Mouse (Mus musculus): ENCODE data around the gene Piezo1.

Gene Piezo1

DNA sequence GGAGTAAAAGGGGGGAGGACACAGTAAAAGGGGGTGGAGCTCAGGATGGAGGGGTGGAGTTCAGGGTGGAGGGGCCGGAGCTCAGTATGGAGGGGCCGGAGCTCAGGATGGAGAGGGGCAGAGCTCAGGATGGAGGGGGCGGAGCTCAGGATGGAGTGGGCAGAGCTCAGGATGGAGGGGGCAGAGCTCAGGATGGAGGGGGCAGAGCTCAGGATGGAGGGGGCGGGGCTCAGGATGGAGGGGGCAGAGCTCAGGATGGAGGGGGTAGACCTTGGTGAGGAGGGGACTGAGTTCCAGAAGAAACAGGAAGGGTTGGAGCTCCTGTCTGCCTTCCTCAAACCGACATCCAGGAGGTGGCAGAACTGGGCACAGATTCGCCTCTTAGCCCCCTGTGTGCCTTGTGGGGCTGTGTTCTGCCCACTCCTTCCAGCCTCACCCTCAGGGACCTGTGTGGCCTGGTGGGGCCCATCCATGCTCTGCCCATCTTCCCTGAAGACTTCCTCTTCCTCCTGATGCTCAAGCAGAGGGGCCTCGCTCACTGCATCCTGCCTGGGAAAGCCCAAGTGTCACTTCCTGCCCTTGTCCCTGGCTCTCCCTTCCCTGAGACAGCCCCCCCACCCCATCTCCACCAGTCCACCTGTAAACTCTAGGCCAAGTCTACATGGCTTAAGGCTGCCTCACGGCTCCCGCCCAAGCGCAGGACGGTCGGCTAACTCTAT lies 54.0 kb downstream of the Piezo1 start:
- DNase-seq (ENCODE audit: low read depth, low spot score) = peak; percentile 55

DNA sequence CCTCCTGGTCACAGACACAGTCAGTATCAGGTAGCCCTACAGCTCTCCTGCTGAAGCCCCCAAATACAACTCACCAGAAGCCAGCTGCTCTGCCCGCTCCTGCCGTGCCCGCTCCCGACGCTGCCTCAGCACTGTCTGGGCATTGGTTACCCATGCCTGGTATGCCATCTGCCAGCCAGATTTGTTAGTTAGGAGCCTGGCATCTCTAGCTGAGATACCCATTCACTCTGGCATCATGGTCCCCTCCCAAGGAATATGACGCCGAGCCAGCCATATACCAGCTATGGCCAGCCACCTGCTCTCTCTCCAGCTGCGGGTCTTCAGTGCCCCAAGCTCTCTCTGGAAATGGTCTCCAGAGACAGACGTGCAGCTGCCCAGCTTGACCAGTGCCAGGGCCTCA lies 62.7 kb downstream of the Piezo1 start:
- DNase-seq (ENCODE audit: low read depth, low spot score) = no peak

DNA sequence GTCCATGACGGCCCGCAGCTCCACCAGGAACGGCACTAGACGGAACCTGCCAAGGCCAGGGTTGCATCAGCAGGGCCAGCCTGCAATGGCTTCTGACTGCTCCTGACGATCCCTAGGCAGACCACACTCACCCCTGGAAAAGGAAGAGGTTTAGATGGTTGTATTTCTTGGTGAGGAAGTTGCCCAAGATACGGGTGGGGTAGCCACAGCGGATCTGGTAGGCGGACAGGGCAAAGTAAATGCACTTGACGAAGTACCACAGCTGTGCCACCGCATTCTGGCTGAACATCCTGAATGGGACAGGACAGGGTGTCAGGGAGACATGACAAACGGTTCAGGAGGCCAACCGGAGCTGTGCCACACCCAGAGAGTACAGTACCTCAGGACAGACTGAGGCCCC lies 66.3 kb downstream of the Piezo1 start:
- no peak for DNase-seq (ENCODE audit: low read depth, low spot score)

DNA sequence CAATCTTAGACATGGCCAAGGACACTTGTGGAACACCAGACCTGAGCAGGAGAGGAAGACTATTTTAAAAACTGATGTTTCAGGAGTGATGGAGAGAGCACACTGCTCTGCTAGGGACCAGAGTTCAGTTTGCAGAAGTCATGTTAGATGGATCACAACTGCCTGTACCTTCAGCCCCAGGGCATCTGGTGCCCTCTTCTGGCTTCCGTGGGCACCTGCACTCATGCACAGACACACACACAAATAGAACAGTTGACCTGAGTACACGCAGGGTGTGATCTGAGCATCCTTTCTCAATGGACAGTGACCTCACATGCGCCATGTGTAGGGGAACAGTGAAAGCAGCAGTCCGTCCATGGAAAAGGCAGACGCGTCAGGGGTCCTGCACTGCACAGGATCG lies 67.3 kb downstream of the Piezo1 start:
- peak; percentile 61 for DNase-seq (ENCODE audit: low read depth, low spot score)

DNA sequence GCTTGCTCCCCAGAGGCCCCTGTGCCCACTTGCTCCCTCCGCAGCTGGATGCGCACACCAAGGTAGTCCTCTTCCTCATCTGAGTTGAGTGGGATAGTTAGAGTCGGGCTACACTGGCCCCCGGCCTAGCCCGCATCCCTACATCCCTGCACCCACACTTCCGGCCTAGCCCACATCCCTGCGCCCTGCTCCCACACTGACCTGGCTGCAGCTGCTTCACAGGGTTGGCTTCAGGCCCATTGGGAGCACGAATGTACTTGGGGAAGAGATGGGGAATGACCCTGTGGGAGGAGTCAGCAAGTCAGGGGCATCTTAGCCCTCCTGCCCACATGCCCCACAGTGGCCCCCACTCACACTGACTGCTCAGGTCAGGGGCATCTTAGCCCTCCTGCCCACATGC lies 68.7 kb downstream of the Piezo1 start:
- DNase-seq (ENCODE audit: low read depth, low spot score) = no peak

DNA sequence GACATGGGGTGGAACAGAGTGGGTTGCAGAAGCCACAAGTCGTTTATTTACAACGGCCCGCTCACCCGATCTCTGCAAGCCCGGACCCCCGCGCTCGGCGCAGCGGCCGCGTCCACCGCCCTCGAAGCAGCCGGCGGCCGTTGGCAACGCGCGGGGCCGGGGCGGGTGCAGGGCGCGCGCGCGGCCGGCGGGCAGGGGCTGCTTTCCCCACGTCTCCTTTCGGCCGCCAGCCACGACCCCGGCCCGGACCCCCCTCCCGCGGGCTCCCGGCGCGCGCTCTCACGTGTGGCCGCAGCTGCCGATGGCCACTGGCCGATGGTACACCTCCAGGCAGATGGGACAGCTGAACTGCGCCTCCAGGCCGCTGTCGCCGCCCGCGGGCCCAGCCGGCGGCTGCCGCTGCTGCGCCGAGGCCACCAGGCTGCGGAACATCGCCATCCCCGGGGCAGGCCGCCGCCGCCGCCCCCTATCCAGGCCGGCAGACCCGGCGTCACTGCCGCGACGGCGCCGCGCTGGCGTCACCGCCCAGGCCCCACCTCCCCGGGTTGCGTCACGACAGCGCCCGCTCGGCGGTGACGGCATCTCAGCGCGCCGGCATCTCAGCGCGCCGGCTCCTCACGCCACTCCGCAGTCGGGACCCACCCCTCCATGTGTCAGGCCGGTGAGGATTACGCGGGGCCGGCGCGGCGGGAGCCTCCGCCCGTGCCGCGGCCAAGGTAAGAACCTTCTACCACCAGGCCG lies 75.4 kb downstream of the Piezo1 start, which contains the start of the genes Rnf166 and Ctu2:
TSS of gene Rnf166 (minus strand) at position 485 of the 741 bp plus-strand sequence.
TSS of gene Ctu2 (plus strand) at position 564 of the 741 bp plus-strand sequence.
- peak; percentile 94 for DNase-seq (ENCODE audit: low read depth, low spot score)

DNA sequence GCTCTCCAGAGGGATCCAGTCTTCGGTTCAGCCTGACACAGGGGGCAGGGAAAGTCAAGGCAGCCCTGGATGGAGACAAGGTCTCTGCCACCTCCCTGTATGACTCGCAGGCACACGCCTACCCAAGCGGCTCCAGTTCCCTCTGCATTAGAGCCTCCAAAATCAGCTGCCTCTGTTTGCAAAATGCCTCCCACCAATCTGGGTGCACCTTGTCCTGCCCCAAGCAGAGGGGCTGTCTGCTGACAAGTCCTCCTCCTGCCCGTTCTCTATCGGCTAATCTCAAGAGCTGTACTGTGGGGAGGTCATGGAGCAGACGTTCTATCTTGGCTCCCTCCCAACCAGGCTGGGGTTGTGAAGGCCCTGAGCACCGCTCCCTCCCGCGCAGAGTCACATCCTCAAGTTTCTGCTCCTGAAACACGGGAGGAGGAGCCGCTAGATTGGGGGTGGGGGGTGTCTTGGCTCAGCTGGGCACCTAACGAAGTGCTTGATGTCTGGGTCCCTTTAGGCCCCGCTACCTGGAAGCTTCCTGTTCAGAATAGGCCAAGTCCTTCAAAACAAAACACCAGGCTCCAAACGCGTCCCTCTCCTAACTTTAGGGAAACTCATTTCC lies 76.1 kb downstream of the Piezo1 start:
- DNase-seq (ENCODE audit: low read depth, low spot score) = no peak

DNA sequence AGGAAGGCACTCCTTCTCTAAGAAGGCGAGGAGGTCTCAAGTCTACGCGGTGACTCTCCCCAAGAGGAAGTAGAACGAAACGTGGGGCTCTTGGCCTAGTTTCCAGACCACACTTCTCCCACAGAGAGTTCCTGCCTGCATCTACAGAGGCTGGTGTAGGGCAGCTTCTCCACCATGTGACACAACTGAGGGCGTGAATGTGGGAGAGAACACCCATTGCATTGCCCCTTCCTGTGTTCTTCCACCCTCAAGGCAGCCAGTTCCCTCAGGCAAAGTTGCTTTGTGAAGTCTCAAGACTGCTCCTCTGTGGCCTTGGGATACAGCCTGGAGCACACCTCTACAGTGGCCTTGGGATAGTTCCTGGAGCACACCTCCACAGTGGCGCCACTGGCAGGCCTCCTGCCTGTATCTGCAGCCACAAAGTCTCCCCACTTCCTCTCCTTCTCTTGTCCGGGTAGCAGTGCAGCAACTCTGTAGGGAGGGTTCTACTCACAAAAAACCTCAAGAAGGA lies 77.2 kb downstream of the Piezo1 start:
- DNase-seq (ENCODE audit: low read depth, low spot score) = peak; percentile 43

DNA sequence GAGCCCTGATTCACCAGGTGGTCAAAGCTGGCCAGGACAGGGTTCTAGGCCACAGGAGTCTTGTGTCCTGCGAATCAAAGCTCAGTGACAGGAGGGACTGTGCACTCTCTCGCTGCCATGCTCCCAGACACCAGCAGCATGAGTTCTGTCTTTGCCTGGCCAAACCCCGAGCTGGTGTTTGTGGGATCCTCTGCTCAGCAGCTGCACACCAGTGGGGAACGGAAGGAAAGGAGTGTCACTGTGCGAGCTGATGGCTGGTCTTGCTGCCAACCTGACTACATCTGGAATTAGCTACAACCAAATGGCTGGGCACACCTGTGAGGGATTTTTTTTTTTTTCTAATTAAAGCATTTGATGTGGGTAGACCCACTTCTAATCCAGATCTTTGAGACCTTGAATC lies 80.4 kb downstream of the Piezo1 start:
- DNase-seq (ENCODE audit: low read depth, low spot score) = no peak

DNA sequence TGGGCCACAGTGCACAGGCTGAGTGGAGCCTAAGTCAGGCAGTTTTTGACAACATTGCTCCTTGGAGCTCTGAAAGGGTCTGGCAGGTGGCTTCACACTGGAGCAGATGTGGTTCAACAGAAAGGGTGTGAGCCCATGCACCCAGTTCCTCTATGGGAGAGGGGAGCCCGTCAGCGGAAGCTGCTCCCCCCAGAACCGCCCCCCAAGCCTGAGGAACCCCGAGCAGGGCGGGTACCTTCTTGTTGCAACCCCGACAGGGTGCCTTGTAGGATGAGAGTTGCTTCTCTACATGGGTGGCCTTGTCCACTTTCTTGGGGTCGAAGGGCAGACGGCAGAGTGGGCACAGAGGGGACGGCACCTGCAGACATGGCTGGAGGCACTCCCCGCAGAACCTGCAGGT lies 81.2 kb downstream of the Piezo1 start:
- DNase-seq (ENCODE audit: low read depth, low spot score) = no peak

DNA sequence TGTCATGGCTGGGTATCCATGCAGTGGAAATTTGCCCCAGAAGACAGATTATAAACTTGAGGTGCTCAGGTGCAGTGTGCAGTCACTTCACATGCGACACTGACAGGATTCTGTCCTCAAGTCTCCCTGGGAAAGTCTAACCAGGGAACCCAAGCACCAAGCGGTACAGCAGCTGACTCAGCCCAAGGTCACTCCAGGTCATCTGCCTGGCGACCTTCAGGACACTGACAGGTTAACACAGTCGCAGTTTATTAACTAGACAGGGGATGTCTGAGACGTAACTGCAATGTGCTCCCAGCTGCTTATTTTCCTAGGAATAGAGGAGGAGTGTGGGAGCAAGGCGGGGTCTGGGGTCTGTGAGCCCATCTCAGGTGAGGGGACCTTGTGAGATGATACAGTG lies 81.7 kb downstream of the Piezo1 start:
- DNase-seq (ENCODE audit: low read depth, low spot score) = no peak

DNA sequence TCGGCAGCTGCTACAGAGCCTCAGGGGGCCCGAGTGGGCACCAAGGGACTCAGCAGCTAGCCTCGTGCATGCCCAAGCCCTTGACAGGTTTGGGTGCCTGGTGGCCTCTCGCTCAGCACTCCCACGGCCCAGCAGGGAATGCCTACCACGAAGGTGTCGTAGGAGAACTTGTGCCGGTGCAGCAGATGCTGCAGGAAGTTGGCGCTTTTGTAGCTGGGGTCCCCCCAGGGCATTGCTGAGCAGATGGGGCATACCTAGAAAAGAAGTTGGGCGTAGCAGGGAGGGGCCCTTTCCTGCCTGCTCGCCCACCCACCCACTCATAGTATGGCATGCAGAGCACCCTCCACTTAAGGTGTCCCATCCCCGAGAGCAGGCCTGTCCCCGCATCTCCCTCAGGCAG lies 83.3 kb downstream of the Piezo1 start:
- no peak for DNase-seq (ENCODE audit: low read depth, low spot score)

DNA sequence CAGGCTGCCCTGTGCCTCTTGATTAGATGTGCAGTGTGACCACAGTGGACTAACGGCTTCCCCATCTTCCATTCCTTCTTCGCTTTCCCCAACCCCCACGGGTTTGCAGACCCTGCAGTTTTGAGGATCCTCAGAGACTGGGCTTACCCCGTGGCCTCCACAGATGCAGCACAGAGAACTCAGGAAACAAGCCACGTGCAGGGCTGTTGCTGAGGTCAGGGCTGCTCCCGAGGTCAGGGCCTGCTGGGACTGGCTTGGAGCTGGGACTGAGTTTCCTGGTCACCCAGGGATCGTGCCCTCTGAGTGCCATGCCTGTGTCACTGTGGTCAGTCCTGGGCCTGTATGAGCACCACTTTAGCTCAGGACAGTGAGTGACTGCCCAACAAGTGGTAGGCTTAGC lies 86.1 kb downstream of the Piezo1 start:
- DNase-seq (ENCODE audit: low read depth, low spot score) = no peak

DNA sequence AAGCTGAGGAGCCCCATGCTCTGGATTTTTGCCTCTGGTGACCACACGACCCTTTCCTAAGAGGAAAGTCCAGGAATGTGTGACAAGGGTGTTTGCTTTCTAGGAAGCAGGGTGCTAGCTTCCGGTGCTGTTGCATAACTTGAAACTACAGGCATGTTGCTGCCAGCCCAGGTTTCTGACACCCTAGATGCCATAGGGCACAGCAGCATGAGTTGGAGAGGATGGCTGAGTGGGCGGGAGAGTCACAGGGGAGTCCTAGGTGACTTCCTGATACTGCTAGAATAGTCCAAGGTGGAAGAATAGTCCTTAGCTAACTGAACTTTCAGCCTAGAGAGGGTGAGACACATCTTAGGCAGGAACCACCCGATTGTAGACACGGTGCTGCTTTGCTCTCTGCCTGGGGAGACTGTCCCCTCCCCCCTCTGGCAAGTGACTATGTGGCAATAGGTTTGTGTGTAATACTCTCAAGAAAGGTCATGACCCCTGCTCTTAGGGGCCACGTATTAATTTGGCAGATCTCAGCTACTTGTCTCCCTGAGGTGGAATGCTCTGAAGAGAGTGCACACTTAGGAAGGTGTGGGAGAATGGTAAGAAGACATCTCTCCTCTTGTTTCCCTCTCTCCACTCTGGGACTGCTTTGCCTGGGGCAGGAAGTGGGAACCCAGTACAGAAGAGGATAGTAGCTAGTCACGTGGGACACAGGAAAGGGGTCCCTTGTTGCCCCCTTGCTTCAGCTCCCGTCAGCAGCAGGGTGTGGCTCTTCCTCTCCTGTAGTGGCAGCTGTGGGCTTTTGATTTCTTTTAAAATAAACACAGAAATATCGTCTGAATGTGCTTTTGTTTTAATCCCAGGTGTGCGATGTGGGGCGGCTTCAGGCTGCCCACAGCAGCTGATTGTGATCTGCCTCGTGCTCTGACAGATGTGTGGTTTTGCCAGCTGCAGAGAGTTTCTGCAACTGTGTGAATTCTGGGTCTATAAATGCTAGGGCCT lies 87.2 kb downstream of the Piezo1 start:
- no peak for DNase-seq (ENCODE audit: low read depth, low spot score)

DNA sequence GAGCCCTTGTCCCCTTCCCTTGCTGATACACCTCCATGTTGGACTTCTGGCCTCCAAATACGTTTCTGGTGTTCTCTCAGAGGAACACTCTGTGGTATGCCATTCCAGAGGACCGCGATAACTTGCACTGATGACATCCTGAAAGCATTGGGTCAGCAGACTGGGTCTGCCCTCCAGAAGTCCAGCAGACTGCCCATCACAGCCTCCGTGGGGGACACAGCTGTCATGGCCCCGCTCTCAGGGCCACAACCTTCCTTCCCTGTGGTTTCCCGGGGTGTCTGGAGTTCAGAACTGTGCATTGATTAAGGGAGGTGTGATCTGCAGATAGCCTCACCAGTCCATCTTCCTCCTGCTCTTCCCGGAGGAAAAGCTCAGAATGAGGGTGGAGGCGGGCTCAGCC lies 88.6 kb downstream of the Piezo1 start:
- DNase-seq (ENCODE audit: low read depth, low spot score) = no peak

DNA sequence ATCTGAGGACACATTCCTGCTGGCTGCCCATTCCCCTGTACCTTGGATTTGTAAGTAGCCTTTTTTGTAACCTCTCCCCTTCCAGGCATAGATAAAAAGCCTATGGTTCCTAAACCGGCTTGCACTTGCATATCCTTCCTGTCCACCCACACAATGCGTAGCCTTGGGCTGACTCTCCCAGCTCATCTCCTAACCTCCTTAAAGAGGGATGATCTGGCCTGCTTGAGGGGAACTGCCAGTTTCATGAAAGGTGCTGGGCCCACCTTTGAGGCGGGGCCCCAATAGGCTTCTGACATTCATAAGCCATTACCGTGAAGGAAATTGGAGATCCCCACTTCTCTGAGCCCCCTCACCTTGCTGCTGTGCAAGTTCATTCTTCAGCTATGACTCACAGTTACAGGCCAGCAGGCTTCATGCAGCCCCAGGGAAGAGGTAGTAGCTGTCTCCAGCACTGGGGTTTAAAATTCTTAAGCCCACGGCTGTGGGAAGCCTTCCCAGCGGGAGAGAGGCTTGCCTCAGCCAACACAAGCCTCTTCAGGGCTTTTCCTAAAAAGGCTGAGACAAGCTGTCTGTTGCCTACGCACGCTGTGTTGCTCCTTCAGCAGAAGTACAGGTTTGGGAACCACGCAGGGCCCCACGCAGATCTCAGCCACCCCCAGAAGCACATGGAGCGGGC lies 89.5 kb downstream of the Piezo1 start:
- no peak for DNase-seq (ENCODE audit: low read depth, low spot score)

DNA sequence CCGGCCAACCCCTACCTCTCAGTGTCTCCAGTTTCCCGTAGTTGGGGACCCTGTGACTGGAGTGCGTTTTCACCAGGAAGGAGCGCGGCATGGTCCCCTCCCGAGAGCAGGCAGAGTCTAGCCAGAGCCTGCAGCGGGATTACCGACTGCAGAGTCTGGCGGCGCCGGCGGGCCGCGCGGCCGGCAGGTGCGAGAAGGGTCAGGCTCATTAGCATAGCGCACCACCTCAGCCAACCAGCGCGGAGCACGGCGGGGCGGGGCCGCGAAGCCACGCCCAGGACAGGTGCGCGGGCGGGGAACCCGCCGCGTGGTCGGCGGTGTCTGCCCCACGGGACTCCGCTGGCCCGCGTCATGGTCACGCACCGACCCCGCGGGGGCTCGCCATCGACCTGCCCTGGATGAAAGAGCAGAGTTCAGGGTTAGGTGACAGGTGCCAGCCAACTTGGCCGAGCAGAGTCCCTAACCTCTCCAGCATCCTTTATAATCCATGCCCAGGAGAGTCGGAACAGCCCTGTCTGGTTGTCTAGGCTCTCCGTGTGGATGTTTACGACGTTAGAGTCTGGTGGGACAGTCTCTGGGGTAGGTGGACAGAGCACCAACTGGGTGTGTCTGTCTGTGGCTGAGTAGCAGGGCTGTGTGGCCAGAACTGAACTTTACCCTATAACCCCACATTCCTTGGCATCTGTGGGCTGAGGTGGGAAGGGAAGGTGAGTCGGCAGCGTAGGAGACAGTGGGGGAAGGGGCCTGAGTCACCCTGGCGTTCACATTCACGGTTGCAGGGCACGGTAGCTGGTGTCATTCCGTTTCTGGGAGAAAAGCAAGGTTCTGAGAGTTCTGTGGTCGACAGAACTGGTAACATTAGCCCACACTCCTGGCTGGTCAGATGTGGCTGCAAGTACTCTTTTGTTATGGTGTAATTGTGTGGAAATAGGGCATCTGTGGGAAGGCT lies 90.3 kb downstream of the Piezo1 start, which contains the start of gene Snai3:
TSS of gene Snai3 (minus strand) at position 210 of the 949 bp plus-strand sequence.
- peak; percentile 74 for DNase-seq (ENCODE audit: low read depth, low spot score)

DNA sequence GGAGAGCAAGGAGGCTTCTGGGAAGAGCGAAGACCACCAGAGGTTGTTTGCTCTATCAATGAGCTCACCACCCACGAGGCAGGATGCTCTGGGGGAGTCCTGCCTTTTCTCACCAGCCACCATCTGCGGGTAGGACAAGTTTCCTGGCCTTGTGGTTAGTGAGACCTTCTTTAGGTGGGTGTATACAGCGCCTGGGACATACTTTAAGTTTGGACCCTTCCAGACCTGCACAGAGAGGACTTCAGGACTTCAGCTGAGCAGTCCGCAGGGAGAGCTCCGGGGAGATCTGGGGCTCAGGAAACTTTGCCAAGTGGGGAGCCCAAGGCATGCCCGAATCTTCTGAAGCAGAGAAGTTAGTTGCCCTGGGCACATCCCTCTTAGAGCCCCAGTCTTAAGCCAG lies 91.1 kb downstream of the Piezo1 start:
- DNase-seq (ENCODE audit: low read depth, low spot score) = no peak

DNA sequence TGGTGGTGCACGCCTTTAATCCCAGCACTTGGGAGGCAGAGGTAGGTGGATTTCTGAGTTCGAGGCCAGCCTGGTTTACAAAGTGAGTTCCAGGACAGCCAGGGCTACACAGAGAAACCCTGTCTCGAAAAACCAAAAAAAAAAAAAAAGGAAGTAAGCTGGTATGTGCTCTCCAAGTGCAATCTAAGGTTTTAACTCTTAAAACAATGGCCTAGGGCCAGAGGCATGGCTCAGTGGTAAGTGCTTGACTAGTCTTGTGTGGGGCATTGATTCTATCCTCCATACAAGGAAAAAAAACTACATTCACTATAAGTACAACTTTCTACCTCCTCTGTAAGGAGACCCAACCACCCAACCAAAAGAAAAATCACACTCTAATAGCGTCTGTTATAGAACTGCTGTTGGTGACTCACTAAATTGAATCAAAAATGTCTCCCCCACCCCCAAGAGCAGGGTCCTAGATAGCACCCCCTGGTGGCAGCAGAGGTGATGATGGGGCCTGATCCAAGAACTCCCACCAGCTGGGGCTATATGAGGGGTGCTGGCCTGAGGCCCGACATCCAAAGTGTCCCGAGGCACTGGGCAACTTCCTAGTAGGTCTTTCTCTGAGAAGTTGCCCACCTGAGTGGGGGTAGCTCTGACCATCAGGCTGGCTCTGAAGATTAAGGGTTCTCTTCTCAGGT lies 91.8 kb downstream of the Piezo1 start:
- DNase-seq (ENCODE audit: low read depth, low spot score) = peak; percentile 62

Data from ES-CJ7 (cell line).